Mouse (Mus musculus) spleen, postnatal 14 days (tissue): ENCODE data around the gene Gm49510.

ENCODE experiments used
- DNase-seq, 2 experiments: peaks; one replicate each; pipeline ENCODE4 v3.0.0; 2021 to 2022; ENCODE audit warnings: low spot score in 2 of 2

Gm49510 gene

GRCm38 (mm10) chr15:78946232-78946631 is 46.8 kb downstream of the Gm49510 start:
- DNase-seq: no peak

- peak; percentile 44 to 49 for DNase-seq
Measured at GRCm38 (mm10) chr15:78947657-78948056, 48.2 kb downstream of the Gm49510 start, which contains the start of gene Triobp. Triobp (plus strand) TSS chr15:78947724.

- no peak for DNase-seq
Measured at GRCm38 (mm10) chr15:78948152-78948725, 48.8 kb downstream of the Gm49510 start.

- DNase-seq: no peak
Measured at GRCm38 (mm10) chr15:78948883-78949282, 49.4 kb downstream of the Gm49510 start.

- no peak for DNase-seq
Measured at GRCm38 (mm10) chr15:78955663-78956062, 56.2 kb downstream of the Gm49510 start.

GRCm38 (mm10) chr15:78956351-78956750 is 56.9 kb downstream of the Gm49510 start:
- DNase-seq: no peak

GRCm38 (mm10) chr15:78957021-78957420 is 57.6 kb downstream of the Gm49510 start:
- no peak for DNase-seq

- DNase-seq: no peak
Measured at GRCm38 (mm10) chr15:78959537-78959936, 60.1 kb downstream of the Gm49510 start.

- DNase-seq: no peak
Measured at GRCm38 (mm10) chr15:78960088-78960487, 60.6 kb downstream of the Gm49510 start.

GRCm38 (mm10) chr15:78962885-78963284 is 63.4 kb downstream of the Gm49510 start:
- DNase-seq: peak in 1 of 2 experiments; percentile 57
